ENCODE assay signal across 9 mouse cellular contexts in genomic region chr11:97017696-97018582, GRCm38 (mm10). TPM values are rescaled to one million over a fixed set of nuclear protein-coding genes. Genes with fewer than 3 reads are reported as not detected.
DNase-seq lines count a peak whose midpoint lies in the region; ATAC-seq and TF ChIP-seq lines count a peak whose summit lies in the region.
"Had no signal": no experiment of that assay in that cellular context is flagged by ENCODE, and none has a peak within 500 bp of the region (broad histone marks: within the 10 kb centered on the region; RNA-seq: fewer than 3 reads in every experiment).

No protein-coding gene starts in this region.

- DNase-seq in heart, adult 8-10 months (ENCODE audit: low spot score), result no peak
- peak; percentile 50 for DNase-seq in hindbrain, embryonic 10.5 days (ENCODE audit: low spot score)
- peak; percentile 57 for DNase-seq in midbrain, embryonic 10.5 days (ENCODE audit: low spot score)
- no peak for DNase-seq in layer of hippocampus, adult 9-11 months
- DNase-seq in retina, postnatal 1 day, result no peak
- DNase-seq in MN1 (ENCODE audit: low spot score), result no peak

- no peak for TF ChIP-seq CTCF in E14TG2a.4 (conservative IDR thresholded peaks at IDR 0.05; ENCODE audit: low read length)

- WGBS in heart, embryonic 14.5 days, result 2% methylated on average over 36 of the region's 36 CpGs
- WGBS in hindbrain, embryonic 10.5 days, result under 1% methylated on average over 36 of the region's 36 CpGs
- 1% methylated on average over 36 of the region's 36 CpGs for WGBS in midbrain, embryonic 10.5 days

- H3K4me2 ChIP-seq in heart, embryonic 14.5 days (ENCODE audit: low read length), result peak overlapping the region; percentile 55

- H3K27me3 ChIP-seq in heart, embryonic 14.5 days (ENCODE audit: control insufficient read depth, insufficient read depth, low read length), result peaks cover 87% of the 10 kb centered on the region
- peaks cover 88% of the 10 kb centered on the region for H3K27me3 ChIP-seq in E14TG2a.4 (ENCODE audit: insufficient read depth, low read length)
- peaks cover 99% of the 10 kb centered on the region for H3K27me3 ChIP-seq in hindbrain, embryonic 10.5 days (ENCODE audit: insufficient read depth, poor library complexity, severe bottlenecking)
- peaks cover 100% of the 10 kb centered on the region for H3K27me3 ChIP-seq in midbrain, embryonic 10.5 days (ENCODE audit: low read depth, poor library complexity, severe bottlenecking)

- ATAC-seq in heart, embryonic 14.5 days (ENCODE audit: insufficient number of reproducible peaks, insufficient read depth, low FRiP score, low read depth), result no peak

- H3K36me3 ChIP-seq in heart, embryonic 14.5 days (ENCODE audit: control insufficient read depth, insufficient read depth, low read length), result no peaks in the 10 kb centered on the region
- no peaks in the 10 kb centered on the region for H3K36me3 ChIP-seq in E14TG2a.4 (ENCODE audit: insufficient read depth, low read length)
- H3K36me3 ChIP-seq in hindbrain, embryonic 10.5 days, result no peaks in the 10 kb centered on the region
- H3K36me3 ChIP-seq in midbrain, embryonic 10.5 days, result no peaks in the 10 kb centered on the region
- H3K36me3 ChIP-seq: G1E had no signal

- H3K4me1 ChIP-seq in heart, embryonic 14.5 days (ENCODE audit: control insufficient read depth in 2 of 2, insufficient read depth in 2 of 2, low read length in 2 of 2), result peaks cover 7 to 26% of the 10 kb centered on the region in 2 experiments; a peak in 3 of 4 replicates
- H3K4me1 ChIP-seq in E14TG2a.4 (replicated peaks; ENCODE audit: low read depth, low read length), result peaks cover 42% of the 10 kb centered on the region
- peaks cover 48% of the 10 kb centered on the region for H3K4me1 ChIP-seq in hindbrain, embryonic 10.5 days (replicated peaks)
- H3K4me1 ChIP-seq in midbrain, embryonic 10.5 days, result peaks cover 45% of the 10 kb centered on the region

- peak overlapping the region in 1 of 2 experiments; percentile 32; a peak in 2 of 4 replicates for H3K4me3 ChIP-seq in heart, embryonic 14.5 days (ENCODE audit: control insufficient read depth in 1 of 2, insufficient read depth in 1 of 2, low read depth in 1 of 2, low read length in 2 of 2)
- peak overlapping the region; percentile 82 for H3K4me3 ChIP-seq in E14TG2a.4 (replicated peaks; ENCODE audit: low read length)
- H3K4me3 ChIP-seq in hindbrain, embryonic 10.5 days, result peak overlapping the region; percentile 49
- H3K4me3 ChIP-seq in midbrain, embryonic 10.5 days, result peak overlapping the region; percentile 46

- no peak overlapping the region for H3K9ac ChIP-seq in heart, embryonic 14.5 days (ENCODE audit: low read length)

- no peaks in the 10 kb centered on the region for H3K9me3 ChIP-seq in heart, embryonic 14.5 days (ENCODE audit: control insufficient read depth, low read length)
- no peaks in the 10 kb centered on the region for H3K9me3 ChIP-seq in E14TG2a.4 (ENCODE audit: low read length)
- no peaks in the 10 kb centered on the region for H3K9me3 ChIP-seq in hindbrain, embryonic 10.5 days
- no peaks in the 10 kb centered on the region for H3K9me3 ChIP-seq in midbrain, embryonic 10.5 days (replicated peaks)

- H3K27ac ChIP-seq in heart, embryonic 14.5 days (replicated peaks in 1 of 2; ENCODE audit: control insufficient read depth in 1 of 2, insufficient read depth in 1 of 2, low read depth in 2 of 2, low read length in 2 of 2), result no peak overlapping the region
- no peak overlapping the region for H3K27ac ChIP-seq in hindbrain, embryonic 10.5 days
- H3K27ac ChIP-seq in midbrain, embryonic 10.5 days (replicated peaks), result no peak overlapping the region; the same call in 1 of the 2 replicates

RNA-seq across cellular contexts. Expression of gene Sp6, which starts 4.7 kb away (rescaled TPM):
- 0.11 TPM in 1 of 2 replicates, not detected in the other for polyA plus RNA-seq in heart, embryonic 14.5 days (2014; fragmentation: Nextera tagmentation; extraction: Ambion mirVana)
- total RNA-seq in heart, adult 8-10 months (2022), result under 1 TPM in 3 of 4 experiments, not detected in 1; 0.08 to 0.28 (median 0.23) TPM
- 1.6 and 2.3 TPM in 2 replicates for polyA plus RNA-seq in hindbrain, embryonic 10.5 days (2016; fragmentation: Nextera tagmentation; extraction: Ambion mirVana)
- polyA plus RNA-seq in midbrain, embryonic 10.5 days (2016; fragmentation: Nextera tagmentation; extraction: Ambion mirVana), result 0.71 and 2.0 TPM in 2 replicates
- polyA plus RNA-seq: G1E had no signal

RNA-seq across cellular contexts. Expression of gene Scrn2, which starts 11.8 kb away (rescaled TPM):
- 12.9 and 14.4 TPM in 2 replicates for polyA plus RNA-seq in heart, embryonic 14.5 days (2014; fragmentation: Nextera tagmentation; extraction: Ambion mirVana)
- 10 to 100 TPM; 13.6 to 18.0 (median 15.4) TPM for total RNA-seq in heart, adult 8-10 months (2022)
- 38.3 and 39.4 TPM in 2 replicates for polyA plus RNA-seq in hindbrain, embryonic 10.5 days (2016; fragmentation: Nextera tagmentation; extraction: Ambion mirVana)
- polyA plus RNA-seq in midbrain, embryonic 10.5 days (2016; fragmentation: Nextera tagmentation; extraction: Ambion mirVana), result 39.5 and 42.2 TPM in 2 replicates

RNA-seq across cellular contexts. Expression of gene Lrrc46, which starts 23.3 kb away (rescaled TPM):
- polyA plus RNA-seq in heart, embryonic 14.5 days (2014; fragmentation: Nextera tagmentation; extraction: Ambion mirVana), result 0.35 and 0.54 TPM in 2 replicates
- under 1 TPM in 2 of 4 experiments, not detected in 2; 0.26 to 0.33 TPM for total RNA-seq in heart, adult 8-10 months (2022)
- polyA plus RNA-seq in hindbrain, embryonic 10.5 days (2016; fragmentation: Nextera tagmentation; extraction: Ambion mirVana), result 3.5 and 6.8 TPM in 2 replicates
- 3.0 and 3.1 TPM in 2 replicates for polyA plus RNA-seq in midbrain, embryonic 10.5 days (2016; fragmentation: Nextera tagmentation; extraction: Ambion mirVana)

RNA-seq across cellular contexts. Expression of gene Mrpl10, which starts 23.4 kb away (rescaled TPM):
- 76.9 and 80.1 TPM in 2 replicates for polyA plus RNA-seq in heart, embryonic 14.5 days (2014; fragmentation: Nextera tagmentation; extraction: Ambion mirVana)
- 100 to 1,000 TPM in 2 of 4 experiments, 10 to 100 TPM in 2; 80.1 to 101 (median 97.6) TPM for total RNA-seq in heart, adult 8-10 months (2022)
- polyA plus RNA-seq in hindbrain, embryonic 10.5 days (2016; fragmentation: Nextera tagmentation; extraction: Ambion mirVana), result 78.9 and 80.7 TPM in 2 replicates
- 81.1 and 82.9 TPM in 2 replicates for polyA plus RNA-seq in midbrain, embryonic 10.5 days (2016; fragmentation: Nextera tagmentation; extraction: Ambion mirVana)

RNA-seq across cellular contexts. Expression of gene Osbpl7, which starts 32.5 kb away (rescaled TPM):
- 3.9 and 4.6 TPM in 2 replicates for polyA plus RNA-seq in heart, embryonic 14.5 days (2014; fragmentation: Nextera tagmentation; extraction: Ambion mirVana)
- total RNA-seq in heart, adult 8-10 months (2022), result 1 to 10 TPM; 3.4 to 5.3 (median 3.9) TPM
- 9.4 and 10.7 TPM in 2 replicates for polyA plus RNA-seq in hindbrain, embryonic 10.5 days (2016; fragmentation: Nextera tagmentation; extraction: Ambion mirVana)
- 8.4 and 9.8 TPM in 2 replicates for polyA plus RNA-seq in midbrain, embryonic 10.5 days (2016; fragmentation: Nextera tagmentation; extraction: Ambion mirVana)

Comparison
In these comparisons a context has a peak if more than half of its experiments do, and no peak if none do; other contexts are left out.
1. DNase-seq: peak in hindbrain, embryonic 10.5 days (single experiment) and midbrain, embryonic 10.5 days (single experiment); none in heart, adult 8-10 months (single experiment), layer of hippocampus, adult 9-11 months (single experiment), retina, postnatal 1 day (single experiment) and MN1 (single experiment).